Mouse (Mus musculus) C2C12 (cell line): ENCODE data around the gene B3galnt2. TPM values are rescaled to one million over a fixed set of nuclear protein-coding genes. Genes with fewer than 3 reads are reported as not detected.
A peak's percentile ranks its signal among the peaks of the same experiment; 100 is the strongest.

Experiments used
- H3K27me3 ChIP-seq: one replicate; pipeline ENCODE4 v1.6.1; 2011; ENCODE audit not compliant: control insufficient read depth, insufficient read depth, insufficient read length
- H3K36me3 ChIP-seq: one replicate; pipeline ENCODE4 v1.6.1; 2011; ENCODE audit not compliant: control insufficient read depth, insufficient read depth
- H3K4me3 ChIP-seq: one replicate; pipeline ENCODE4 v1.5.1; 2011; ENCODE audit warnings: mild to moderate bottlenecking, control low read depth; ENCODE audit not compliant: poor library complexity, insufficient read depth, severe bottlenecking
- H3K79me2 ChIP-seq: one replicate; pipeline ENCODE4 v1.6.1; 2011; ENCODE audit not compliant: control insufficient read depth, insufficient read depth
- H3K79me3 ChIP-seq: one replicate; pipeline ENCODE4 v1.6.1; 2011; ENCODE audit warnings: low read depth, control low read depth
- H3ac ChIP-seq: one replicate; pipeline ENCODE3; 2011; ENCODE audit warnings: low read depth; ENCODE audit not compliant: control insufficient read depth, insufficient read length
- CEBPB ChIP-seq: IDR thresholded peaks from one replicate; pipeline ENCODE4 v1.6.1; 2011; ENCODE audit warnings: low read depth, mild to moderate bottlenecking, control low read depth, moderate library complexity
- CTCF ChIP-seq: IDR thresholded peaks from one replicate; pipeline ENCODE4 v1.5.1; 2011; ENCODE audit not compliant: control insufficient read depth, insufficient read depth, insufficient read length
- FOSL1 ChIP-seq: IDR thresholded peaks from one replicate; pipeline ENCODE4 v1.8.0; 2011; ENCODE audit warnings: mild to moderate bottlenecking, low read length; ENCODE audit not compliant: poor library complexity, insufficient read depth, severe bottlenecking
- MAX ChIP-seq: IDR thresholded peaks from one replicate; pipeline ENCODE4 v1.6.1; 2011; ENCODE audit warnings: mild to moderate bottlenecking, control low read depth
- MYOD1 ChIP-seq: IDR thresholded peaks from one replicate; pipeline ENCODE4 v1.6.1; 2011; ENCODE audit warnings: low read depth; ENCODE audit not compliant: control insufficient read depth, insufficient read length
- MYOG ChIP-seq: IDR thresholded peaks from one replicate; pipeline ENCODE4 v1.6.1; 2011; ENCODE audit not compliant: control insufficient read depth, insufficient read length; ENCODE audit errors: extremely low read depth
- USF1 ChIP-seq: IDR thresholded peaks from one replicate; pipeline ENCODE4 v1.6.1; 2011; ENCODE audit warnings: low read depth, mild to moderate bottlenecking, control low read depth, moderate library complexity
- polyA plus RNA-seq: library from polyadenylated mRNA; unstranded; fragments of >200 nt; fragmentation: generic; extraction: Trizol; gene quantifications from one replicate; pipeline ENCODE4 v1.2.1, GENCODE M21; 2012; ENCODE audit warnings: missing spikeins

B3galnt2 gene
- polyA plus RNA-seq, 1 experiment = 16.8 TPM

DNA sequence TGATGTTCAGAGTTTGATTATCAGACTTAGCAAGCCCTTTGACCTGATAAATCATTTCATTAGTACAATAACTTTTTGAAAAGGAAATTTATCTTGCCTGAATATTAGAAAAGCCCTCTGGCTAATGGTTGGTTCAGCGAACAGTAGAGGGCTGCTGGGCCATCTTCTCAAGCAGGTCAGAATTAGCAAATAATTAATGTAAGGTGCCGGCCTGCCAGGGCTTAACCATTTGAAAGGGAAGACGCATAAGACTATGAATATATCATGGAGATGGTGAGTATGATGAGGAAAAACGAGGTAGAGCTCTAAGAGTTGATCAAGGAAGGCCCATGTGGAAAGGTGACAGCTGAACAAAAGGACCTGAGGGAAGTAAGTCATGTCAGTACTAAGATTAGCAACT, 2.4 kb downstream of the B3galnt2 start:
- no peak overlapping the region for H3K4me3 ChIP-seq
- H3K79me2 ChIP-seq = peaks cover 67% of the 10 kb centered on the region
- no peaks in the 10 kb centered on the region for H3K27me3 ChIP-seq
- peaks cover 56% of the 10 kb centered on the region for H3K79me3 ChIP-seq
- TF ChIP-seq MYOD1 (no peak), CTCF (no peak), FOSL1 (no peak), CEBPB (no peak), MAX (no peak), USF1 (no peak), MYOG (no peak)
- H3K36me3 ChIP-seq = peaks cover 23% of the 10 kb centered on the region
- H3ac ChIP-seq = no peak overlapping the region

DNA sequence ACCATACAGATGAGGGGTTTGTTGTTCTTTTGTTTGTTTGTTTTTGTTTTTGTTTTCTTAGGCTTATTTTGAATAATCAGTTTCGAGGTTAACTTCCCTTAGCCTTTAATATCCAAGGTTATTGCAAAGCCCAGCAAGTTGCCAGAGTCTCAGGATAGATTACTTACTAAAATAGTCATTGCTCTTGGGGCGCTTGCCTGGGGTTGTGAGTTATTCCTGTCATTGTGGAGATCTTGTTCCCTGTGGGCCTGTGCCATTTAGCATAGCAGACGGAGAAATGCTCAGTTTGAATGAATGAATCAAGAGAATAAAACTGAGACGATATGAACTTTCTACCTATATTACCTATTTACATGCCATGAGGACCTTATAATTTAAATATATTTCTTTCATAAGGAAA, 5.9 kb downstream of the B3galnt2 start:
- Histone ChIP-seq H3K27me3 (no peaks in the 10 kb centered on the region), H3K79me3 (peaks cover 81% of the 10 kb centered on the region), H3ac (no peak overlapping the region), H3K4me3 (no peak overlapping the region), H3K79me2 (peaks cover 97% of the 10 kb centered on the region), H3K36me3 (peaks cover 27% of the 10 kb centered on the region)
- TF ChIP-seq CEBPB (no peak), USF1 (no peak), MYOD1 (no peak), MAX (no peak), CTCF (no peak), FOSL1 (no peak), MYOG (no peak)

DNA sequence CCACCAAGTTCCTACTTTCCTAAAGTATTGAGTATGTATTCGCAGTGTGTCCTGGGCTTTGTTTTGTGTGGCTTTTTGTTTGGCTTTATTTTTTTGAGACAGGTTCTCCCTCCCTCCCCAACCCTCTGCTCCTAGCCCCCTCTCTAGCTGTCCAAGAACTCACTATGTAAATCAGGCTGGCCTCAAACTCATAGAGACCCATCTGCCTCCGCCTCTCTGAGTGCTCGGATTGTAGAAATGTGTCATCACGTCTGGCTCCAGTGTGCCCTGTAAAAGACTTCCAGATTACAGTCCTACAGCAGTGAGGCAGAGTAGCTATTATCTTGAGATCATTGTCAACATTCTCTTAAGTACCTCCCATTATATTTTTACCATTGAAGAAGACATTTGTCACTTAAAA, 6.8 kb downstream of the B3galnt2 start:
- H3ac ChIP-seq = no peak overlapping the region
- peaks cover 27% of the 10 kb centered on the region for H3K36me3 ChIP-seq
- peaks cover 73% of the 10 kb centered on the region for H3K79me3 ChIP-seq
- TF ChIP-seq CTCF (no peak), MAX (no peak), USF1 (no peak), MYOG (no peak), FOSL1 (no peak), CEBPB (no peak), MYOD1 (no peak)
- no peaks in the 10 kb centered on the region for H3K27me3 ChIP-seq
- peaks cover 95% of the 10 kb centered on the region for H3K79me2 ChIP-seq
- no peak overlapping the region for H3K4me3 ChIP-seq

DNA sequence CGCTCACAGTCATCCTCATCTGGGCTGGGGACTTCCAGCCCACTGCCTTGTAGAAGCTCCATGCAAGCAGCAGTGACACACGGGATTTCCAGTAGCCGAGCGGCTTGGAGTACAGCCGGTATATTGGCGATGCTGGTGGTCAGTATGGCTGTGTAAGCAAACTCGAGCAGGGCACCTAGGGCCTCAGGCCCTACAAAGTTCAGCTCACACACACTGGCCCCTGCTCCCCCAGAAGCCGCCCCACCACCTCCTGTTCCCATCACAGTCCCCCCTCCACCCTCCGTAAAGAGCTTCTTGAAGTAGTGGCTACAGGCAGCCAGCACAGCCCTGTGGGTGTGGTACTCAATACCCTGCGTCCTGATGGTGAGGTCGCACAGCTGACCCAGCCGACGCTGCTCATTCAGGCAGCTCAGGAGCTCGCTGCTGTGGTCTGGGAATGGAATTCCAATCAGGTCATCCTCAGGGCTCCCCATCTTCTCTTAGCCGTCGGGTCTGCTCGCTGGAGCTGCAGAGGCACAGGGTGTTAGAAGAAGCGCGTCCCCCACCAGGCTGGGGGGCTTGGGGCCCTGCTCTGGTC, 11.2 kb downstream of the B3galnt2 start:
- Histone ChIP-seq H3ac (no peak overlapping the region), H3K4me3 (no peak overlapping the region), H3K36me3 (peaks cover 14% of the 10 kb centered on the region), H3K79me2 (peaks cover 53% of the 10 kb centered on the region), H3K79me3 (peaks cover 40% of the 10 kb centered on the region), H3K27me3 (no peaks in the 10 kb centered on the region)
- TF ChIP-seq CEBPB (no peak), USF1 (no peak)

DNA sequence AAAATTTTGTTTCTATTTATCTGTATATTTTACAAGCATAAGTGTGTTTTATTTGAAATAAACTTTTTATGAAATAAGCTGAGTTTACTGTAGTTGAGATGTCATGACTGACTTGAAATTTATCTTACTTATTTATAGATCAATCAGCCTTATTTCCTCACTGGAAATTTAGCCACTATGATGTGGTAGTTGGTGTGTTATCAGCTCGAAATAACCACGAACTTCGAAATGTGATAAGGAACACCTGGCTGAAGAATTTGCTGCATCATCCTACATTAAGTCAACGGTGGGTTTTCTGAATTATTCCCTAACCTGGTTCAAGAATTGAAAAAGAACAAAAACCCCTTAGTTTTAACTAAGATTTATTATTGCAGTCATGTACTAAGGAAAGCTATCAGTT, 11.9 kb downstream of the B3galnt2 start:
- Histone ChIP-seq H3K27me3 (no peaks in the 10 kb centered on the region), H3K79me2 (peaks cover 46% of the 10 kb centered on the region), H3K4me3 (no peak overlapping the region), H3K36me3 (peaks cover 20% of the 10 kb centered on the region), H3K79me3 (peaks cover 34% of the 10 kb centered on the region), H3ac (no peak overlapping the region)
- TF ChIP-seq CEBPB = no peak
- TF ChIP-seq USF1 = no peak
- TF ChIP-seq CTCF = no peak
- no peak for TF ChIP-seq MAX
- TF ChIP-seq MYOD1 = no peak
- no peak for TF ChIP-seq MYOG
- no peak for TF ChIP-seq FOSL1

DNA sequence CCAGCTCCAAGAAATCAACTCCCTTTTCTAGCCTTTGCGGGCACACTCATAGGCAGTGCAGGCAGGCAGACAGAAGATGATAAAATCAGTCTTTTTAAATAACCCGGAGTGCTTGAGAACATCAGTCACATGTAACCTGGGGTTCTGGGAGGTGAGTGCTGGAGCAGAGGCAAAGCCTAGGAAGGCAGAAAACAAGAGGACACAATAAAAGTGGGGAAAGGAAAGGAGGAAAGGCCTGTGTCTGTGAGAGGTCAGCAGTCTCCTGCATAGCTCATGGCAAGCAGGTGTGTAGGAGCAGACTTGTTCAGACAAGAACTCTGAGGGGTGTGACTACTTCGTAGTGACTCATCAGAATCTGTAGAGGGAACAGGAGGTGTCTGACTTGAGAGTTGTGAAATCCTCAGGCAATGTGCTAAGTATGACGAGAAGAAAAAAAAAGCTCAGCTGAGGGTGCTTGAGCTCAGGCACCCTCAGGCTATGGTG, 14.4 kb downstream of the B3galnt2 start:
- Histone ChIP-seq H3ac (no peak overlapping the region), H3K79me2 (peaks cover 21% of the 10 kb centered on the region), H3K4me3 (no peak overlapping the region), H3K79me3 (peaks cover 13% of the 10 kb centered on the region), H3K27me3 (no peaks in the 10 kb centered on the region), H3K36me3 (peaks cover 24% of the 10 kb centered on the region)
- TF ChIP-seq CEBPB (peak; percentile 91), FOSL1 (peak; percentile 4), MAX (no peak)
